Mouse (Mus musculus): ENCODE data around the gene Uhrf1bp1. TPM values are rescaled to one million over a fixed set of nuclear protein-coding genes. Genes with fewer than 3 reads are reported as not detected.
A peak's percentile ranks its signal among the peaks of the same experiment; 100 is the strongest.

Gene Uhrf1bp1
- polyA plus RNA-seq, 1 experiment from 2014 or later = 4.9 TPM

GRCm38 (mm10) chr17:27947155-27947554, 90.9 kb downstream of the Uhrf1bp1 start:
- H3K4me3 ChIP-seq (ENCODE audit: low read depth, low read length) = no peak overlapping the region
- no peak for ATAC-seq (ENCODE audit: low FRiP score)
- H3K27ac ChIP-seq (ENCODE audit: low read depth, low read length) = 0 out of 2 replicates have a peak overlapping the region, but pooled peaks have one; percentile 17
- no peaks in the 10 kb centered on the region for H3K36me3 ChIP-seq (ENCODE audit: control insufficient read depth, insufficient read depth, low read length)
- no peaks in the 10 kb centered on the region for H3K9me3 ChIP-seq (ENCODE audit: control insufficient read depth, low read length)
- WGBS = 81% methylated on average over 2 of the region's 2 CpGs
- H3K9ac ChIP-seq (ENCODE audit: low read depth, low read length) = no peak overlapping the region
- no peaks in the 10 kb centered on the region for H3K4me1 ChIP-seq (replicated peaks; ENCODE audit: control insufficient read depth, insufficient read depth, low read length)
- H3K27me3 ChIP-seq (ENCODE audit: control insufficient read depth, insufficient read depth, low read length) = no peaks in the 10 kb centered on the region
- H3K4me2 ChIP-seq (replicated peaks; ENCODE audit: low read depth, low read length) = no peak overlapping the region
- no peak for DNase-seq (ENCODE audit: low spot score)

Other genes starting within 250 kb of the Uhrf1bp1 start
- gene Nudt3, start 232.9 kb upstream of the Uhrf1bp1 start, polyA plus RNA-seq (2014; fragmentation: Nextera tagmentation; extraction: Ambion mirVana) = 53.3 and 61.2 TPM in 2 replicates
- gene RPS10-NUDT3, start 221.2 kb upstream of the Uhrf1bp1 start, polyA plus RNA-seq (2014; fragmentation: Nextera tagmentation; extraction: Ambion mirVana) = not detected in 2 replicates
- 817 and 827 TPM in 2 replicates for gene Rps10, start 219.8 kb upstream of the Uhrf1bp1 start, polyA plus RNA-seq (2014; fragmentation: Nextera tagmentation; extraction: Ambion mirVana)
- 3.5 and 3.7 TPM in 2 replicates for gene Pacsin1, start 200.9 kb upstream of the Uhrf1bp1 start, polyA plus RNA-seq (2014; fragmentation: Nextera tagmentation; extraction: Ambion mirVana)
- 0.17 TPM in 1 of 2 replicates, not detected in the other for gene Spdef, start 127.5 kb upstream of the Uhrf1bp1 start, polyA plus RNA-seq (2014; fragmentation: Nextera tagmentation; extraction: Ambion mirVana)
- 10.4 and 10.9 TPM in 2 replicates for gene D17Wsu92e, start 35.8 kb upstream of the Uhrf1bp1 start, polyA plus RNA-seq (2014; fragmentation: Nextera tagmentation; extraction: Ambion mirVana)
- 344 and 359 TPM in 2 replicates for gene Snrpc, start 18.3 kb upstream of the Uhrf1bp1 start, polyA plus RNA-seq (2014; fragmentation: Nextera tagmentation; extraction: Ambion mirVana)
- gene Anks1, start 52.9 kb downstream of the Uhrf1bp1 start, polyA plus RNA-seq (2014; fragmentation: Nextera tagmentation; extraction: Ambion mirVana) = 35.5 and 43.6 TPM in 2 replicates
- gene Taf11, start 53.4 kb downstream of the Uhrf1bp1 start, polyA plus RNA-seq (2014; fragmentation: Nextera tagmentation; extraction: Ambion mirVana) = 89.5 and 93.9 TPM in 2 replicates
- 0.99 and 1.3 TPM in 2 replicates for gene Tcp11, start 224.2 kb downstream of the Uhrf1bp1 start, polyA plus RNA-seq (2014; fragmentation: Nextera tagmentation; extraction: Ambion mirVana)